Mouse (Mus musculus) midbrain, embryonic 10.5 days (tissue): ENCODE data around the gene Rbfox1. TPM values are rescaled to one million over a fixed set of nuclear protein-coding genes. Genes with fewer than 3 reads are reported as not detected.

Source experiments
- DNase-seq: peaks from one replicate; pipeline ENCODE4 v3.0.0-alpha.2; 2017; ENCODE audit warnings: low spot score
- H3K27ac ChIP-seq: fragments of 300-500 bp; sonication (generic); replicated peaks from 2 replicates; pipeline ENCODE4 v1.5.1; 2016; ENCODE audit warnings: mild to moderate bottlenecking
- H3K27me3 ChIP-seq: fragments of 300-500 bp; sonication (generic); 2 replicates; pipeline ENCODE4 v1.6.1; 2016; ENCODE audit warnings: low read depth, mild to moderate bottlenecking; ENCODE audit not compliant: poor library complexity, severe bottlenecking
- H3K36me3 ChIP-seq: fragments of 300-500 bp; sonication (generic); 2 replicates; pipeline ENCODE4 v1.6.1; 2016; ENCODE audit warnings: mild to moderate bottlenecking, moderate library complexity
- H3K4me1 ChIP-seq: fragments of 300-500 bp; sonication (generic); 2 replicates; pipeline ENCODE4 v1.6.1; 2016
- H3K4me3 ChIP-seq: fragments of 300-500 bp; sonication (generic); 2 replicates; pipeline ENCODE4 v1.5.1; 2016; ENCODE audit warnings: mild to moderate bottlenecking, moderate library complexity
- H3K9me3 ChIP-seq: fragments of 300-500 bp; sonication (generic); replicated peaks from 2 replicates; pipeline ENCODE4 v1.6.1; 2016; ENCODE audit warnings: mild to moderate bottlenecking
- WGBS: fragments of 180-500 bp; shearing (Covaris S2); methylation state at CpG from one replicate; pipeline ENCODE4 v1.1.7; 2016; 5-methylcytosine and 5-hydroxymethylcytosine counted together
- polyA plus RNA-seq: library from polyadenylated mRNA; unstranded; fragments of >200 nt; fragmentation: Nextera tagmentation; extraction: Ambion mirVana; gene quantifications from 2 replicates; pipeline ENCODE4 v1.2.1, GENCODE M21; 2016

Rbfox1 gene
- polyA plus RNA-seq, 1 experiment from 2014 or later: 2.5 TPM

DNA sequence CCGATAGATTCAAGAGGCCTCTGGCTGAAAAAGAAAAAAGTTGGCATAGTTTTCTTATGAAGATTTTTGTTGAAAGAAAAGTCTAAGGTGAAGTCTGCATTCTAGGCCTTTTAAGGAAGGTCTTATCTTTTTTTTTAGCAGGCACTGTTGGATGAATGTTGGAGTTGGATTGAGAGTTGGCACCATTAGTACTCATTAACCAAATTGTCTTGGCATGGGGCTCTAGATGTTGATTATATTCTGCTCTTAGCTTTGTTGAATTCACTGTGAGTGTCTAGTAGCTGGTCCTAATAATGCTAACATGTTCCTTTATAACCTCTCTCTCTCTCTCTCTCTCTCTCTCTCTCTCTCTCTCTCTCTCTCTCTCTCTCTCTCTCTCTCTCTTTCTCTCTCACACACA is 731.4 kb downstream of the Rbfox1 start:
- Histone ChIP-seq H3K4me3 (no peak overlapping the region), H3K4me1 (no peaks in the 10 kb centered on the region), H3K9me3 (no peaks in the 10 kb centered on the region), H3K27me3 (no peaks in the 10 kb centered on the region), H3K27ac (no peak overlapping the region), H3K36me3 (no peaks in the 10 kb centered on the region)
- 84% methylated on average over 1 of the region's 1 CpGs for WGBS
- no peak for DNase-seq

DNA sequence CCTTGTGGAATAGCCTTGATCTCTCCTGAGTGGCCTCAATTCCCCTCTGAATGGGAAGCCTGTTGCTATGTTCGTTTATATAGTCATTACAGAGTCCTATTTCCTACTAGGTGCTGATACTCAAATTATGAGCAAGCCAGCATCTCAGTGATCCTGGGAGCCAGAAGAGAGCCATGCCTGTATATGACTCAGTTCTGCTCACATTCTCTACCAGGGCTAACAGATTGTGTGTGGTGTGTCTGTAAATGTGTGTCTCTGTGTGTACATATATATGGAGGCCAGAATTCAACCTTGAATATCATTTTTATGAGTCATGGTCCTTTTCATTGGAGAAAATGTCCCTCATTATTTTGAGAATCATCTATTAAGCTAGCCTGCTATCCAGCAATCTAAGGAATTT is 755.2 kb downstream of the Rbfox1 start:
- no peaks in the 10 kb centered on the region for H3K4me1 ChIP-seq
- H3K27ac ChIP-seq: no peak overlapping the region
- H3K27me3 ChIP-seq: no peaks in the 10 kb centered on the region
- no peak for DNase-seq
- WGBS: 67% methylated on average over 1 of the region's 1 CpGs
- no peaks in the 10 kb centered on the region for H3K9me3 ChIP-seq
- H3K4me3 ChIP-seq: no peak overlapping the region
- no peaks in the 10 kb centered on the region for H3K36me3 ChIP-seq

DNA sequence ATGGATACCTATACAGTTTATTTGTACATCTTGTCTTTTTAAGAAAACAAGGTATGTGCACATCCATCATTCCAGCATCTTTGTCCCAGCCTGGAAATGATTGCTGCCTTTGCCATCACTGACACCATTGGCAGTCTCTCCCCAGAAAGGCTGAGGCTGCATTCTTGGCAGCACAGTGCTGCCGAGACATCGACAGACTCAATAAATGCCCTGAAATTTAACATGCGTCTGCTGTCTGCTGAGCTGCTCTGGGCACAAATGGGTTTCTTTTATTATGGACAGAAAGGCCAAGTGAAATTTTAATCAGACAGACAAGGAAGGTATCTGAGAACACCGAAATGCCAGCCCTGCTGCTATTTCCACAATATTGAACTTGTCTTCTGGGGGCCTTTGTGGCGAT is 761.8 kb downstream of the Rbfox1 start:
- Histone ChIP-seq H3K9me3 (no peaks in the 10 kb centered on the region), H3K4me3 (no peak overlapping the region), H3K4me1 (no peaks in the 10 kb centered on the region), H3K27ac (no peak overlapping the region), H3K36me3 (no peaks in the 10 kb centered on the region), H3K27me3 (no peaks in the 10 kb centered on the region)
- WGBS: 90% methylated on average over 5 of the region's 5 CpGs
- DNase-seq: no peak

DNA sequence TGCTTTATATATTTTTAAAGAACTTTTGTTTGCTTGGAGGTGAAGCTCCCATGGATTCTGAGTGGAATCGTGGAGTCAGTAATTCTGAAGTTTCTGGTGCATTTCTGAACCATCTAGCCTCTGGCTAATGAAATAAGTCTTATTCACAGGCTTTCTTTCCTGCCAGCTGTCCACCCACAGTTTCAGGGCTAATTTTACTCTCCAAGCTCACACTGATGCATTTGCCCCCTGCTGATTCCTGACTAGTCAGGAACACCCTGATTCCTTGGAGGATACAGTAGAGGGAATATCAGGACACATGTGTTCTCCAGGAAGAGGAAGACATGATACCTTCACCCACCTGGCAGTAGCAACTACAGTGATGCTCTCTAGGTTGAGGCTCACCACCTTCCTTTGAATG is 763.6 kb downstream of the Rbfox1 start:
- H3K27ac ChIP-seq: no peak overlapping the region
- H3K9me3 ChIP-seq: no peaks in the 10 kb centered on the region
- no peaks in the 10 kb centered on the region for H3K36me3 ChIP-seq
- H3K4me3 ChIP-seq: no peak overlapping the region
- H3K27me3 ChIP-seq: no peaks in the 10 kb centered on the region
- no peaks in the 10 kb centered on the region for H3K4me1 ChIP-seq
- 73% methylated on average over 1 of the region's 1 CpGs for WGBS
- no peak for DNase-seq

DNA sequence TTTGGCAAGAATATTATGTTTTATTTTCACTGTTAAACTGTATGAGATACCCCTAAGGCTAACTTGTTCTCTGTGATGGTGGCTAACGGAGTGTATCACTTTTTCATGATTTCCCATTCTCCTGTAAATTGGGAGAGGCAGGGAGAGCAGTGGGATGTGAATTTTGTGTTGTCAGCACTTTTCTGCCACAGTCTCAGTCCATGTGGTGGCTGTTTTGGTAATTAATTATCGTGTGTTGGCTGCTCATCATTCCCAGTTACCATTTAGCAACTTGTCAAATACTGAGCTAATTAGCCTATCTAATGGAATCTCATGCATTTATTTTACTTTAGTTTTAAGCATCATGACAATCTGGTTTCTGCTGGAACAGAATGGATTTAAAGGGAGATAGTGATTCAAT is 773.4 kb downstream of the Rbfox1 start:
- 82% methylated on average over 2 of the region's 2 CpGs for WGBS
- H3K36me3 ChIP-seq: no peaks in the 10 kb centered on the region

DNA sequence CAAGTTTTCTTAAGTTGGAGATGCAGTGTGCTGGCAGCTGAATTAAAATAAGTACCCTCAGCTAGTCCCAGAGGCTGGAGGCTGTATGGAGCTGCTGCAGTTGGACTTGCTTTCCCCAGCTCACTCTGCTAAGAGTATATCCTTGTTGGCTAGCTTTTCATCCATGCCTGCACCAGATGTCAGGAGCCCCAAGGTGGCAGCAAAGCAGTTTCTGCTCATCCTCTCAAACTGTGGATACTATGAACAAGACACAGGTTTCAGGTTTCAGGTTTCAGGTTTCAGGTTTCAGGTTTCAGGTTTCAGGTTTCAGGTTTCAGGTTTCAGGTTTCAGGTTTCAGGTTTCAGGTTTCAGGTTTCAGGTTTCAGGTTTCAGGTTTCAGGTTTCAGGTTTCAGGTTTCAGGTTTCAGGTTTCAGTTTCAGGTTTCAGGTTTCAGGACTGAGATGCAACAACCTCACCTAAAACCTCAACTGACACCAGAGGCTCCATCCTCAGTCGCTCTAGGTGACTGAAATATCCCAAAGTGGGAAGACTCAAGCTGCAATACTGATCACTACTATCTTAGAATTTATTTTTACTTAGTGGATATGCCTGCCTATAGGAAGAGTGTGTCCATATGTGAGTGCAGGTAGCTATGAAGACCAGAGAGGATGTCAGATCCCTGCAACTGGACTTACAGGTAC is 801.1 kb downstream of the Rbfox1 start:
- no peak for DNase-seq
- Histone ChIP-seq H3K9me3 (no peaks in the 10 kb centered on the region; the same call in 1 of the 2 replicates), H3K27me3 (no peaks in the 10 kb centered on the region), H3K36me3 (no peaks in the 10 kb centered on the region), H3K27ac (no peak overlapping the region), H3K4me1 (no peaks in the 10 kb centered on the region), H3K4me3 (no peak overlapping the region)
- 88% methylated on average over 1 of the region's 1 CpGs for WGBS

More for the DNA sequence above, 773.4 kb downstream of the Rbfox1 start:
- Histone ChIP-seq H3K27me3 (no peaks in the 10 kb centered on the region), H3K4me1 (no peaks in the 10 kb centered on the region), H3K9me3 (peaks cover 17% of the 10 kb centered on the region), H3K4me3 (no peak overlapping the region), H3K27ac (no peak overlapping the region)
- no peak for DNase-seq

DNA sequence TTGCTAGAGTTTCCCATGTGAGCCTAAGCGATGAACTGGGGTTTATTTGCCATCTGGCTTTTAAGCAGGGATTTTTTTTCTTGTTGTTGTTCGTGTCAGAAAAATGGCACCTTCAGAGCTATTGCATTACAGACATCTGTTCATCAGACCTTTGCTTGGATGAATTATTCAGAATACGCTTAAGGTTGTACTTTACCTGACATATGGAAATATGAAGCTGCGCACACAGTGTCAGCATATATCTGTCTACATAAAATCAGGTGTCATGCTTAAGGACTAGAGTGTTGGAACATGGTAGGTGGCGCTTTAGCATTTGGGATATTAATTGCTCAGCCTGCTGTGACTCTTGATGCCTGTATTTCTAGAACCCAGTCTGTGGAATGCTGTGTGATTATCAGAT is 819.7 kb downstream of the Rbfox1 start:
- Histone ChIP-seq H3K4me1 (no peaks in the 10 kb centered on the region), H3K27me3 (no peaks in the 10 kb centered on the region), H3K27ac (no peak overlapping the region), H3K9me3 (no peaks in the 10 kb centered on the region), H3K36me3 (no peaks in the 10 kb centered on the region), H3K4me3 (no peak overlapping the region)
- 94% methylated on average over 5 of the region's 5 CpGs for WGBS
- DNase-seq: no peak

DNA sequence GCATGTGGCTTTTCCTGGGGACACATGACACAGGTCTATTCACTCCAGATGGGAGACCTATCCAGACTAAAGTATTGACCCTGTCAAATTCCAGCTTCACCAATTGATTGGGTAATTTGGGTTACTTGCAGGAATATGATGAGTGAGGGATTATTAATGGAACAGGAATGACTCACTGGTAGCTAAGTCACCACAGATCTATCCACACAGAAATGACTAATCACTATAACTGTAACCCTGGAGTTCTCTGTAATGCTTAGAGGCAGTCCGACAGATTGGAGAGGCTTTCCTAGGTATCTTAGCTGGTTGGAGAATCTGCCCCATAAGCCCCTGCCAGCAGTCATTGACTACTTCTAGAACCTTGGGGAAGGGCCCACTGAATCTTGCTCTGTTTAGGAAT is 827.2 kb downstream of the Rbfox1 start:
- H3K4me1 ChIP-seq: no peaks in the 10 kb centered on the region
- H3K36me3 ChIP-seq: no peaks in the 10 kb centered on the region
- WGBS: 97% methylated on average over 1 of the region's 1 CpGs
- no peak overlapping the region for H3K4me3 ChIP-seq
- DNase-seq: no peak
- H3K9me3 ChIP-seq: no peaks in the 10 kb centered on the region
- H3K27ac ChIP-seq: no peak overlapping the region
- H3K27me3 ChIP-seq: no peaks in the 10 kb centered on the region

DNA sequence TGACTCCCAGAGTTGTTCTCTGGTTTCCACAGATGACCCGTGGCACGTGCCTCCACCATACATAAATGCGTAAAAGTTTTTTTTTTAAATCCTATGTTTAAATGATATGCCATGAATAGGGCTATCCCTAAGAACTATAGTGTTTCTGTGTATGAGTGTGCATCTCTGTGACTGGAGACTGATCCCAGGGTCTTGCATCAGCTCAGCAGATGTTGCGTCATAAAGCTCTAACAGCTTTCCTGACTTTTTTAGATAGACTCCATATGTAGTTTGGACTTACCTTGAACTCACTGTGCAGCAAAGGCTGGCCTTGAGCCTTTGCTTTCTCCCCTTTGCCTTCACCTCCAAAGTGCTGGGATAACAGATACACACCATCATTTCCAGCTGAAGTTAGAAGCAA is 830.1 kb downstream of the Rbfox1 start:
- Histone ChIP-seq H3K27me3 (no peaks in the 10 kb centered on the region), H3K36me3 (no peaks in the 10 kb centered on the region), H3K9me3 (no peaks in the 10 kb centered on the region), H3K4me3 (no peak overlapping the region), H3K4me1 (no peaks in the 10 kb centered on the region), H3K27ac (no peak overlapping the region)
- no peak for DNase-seq
- WGBS: 94% methylated on average over 4 of the region's 4 CpGs

DNA sequence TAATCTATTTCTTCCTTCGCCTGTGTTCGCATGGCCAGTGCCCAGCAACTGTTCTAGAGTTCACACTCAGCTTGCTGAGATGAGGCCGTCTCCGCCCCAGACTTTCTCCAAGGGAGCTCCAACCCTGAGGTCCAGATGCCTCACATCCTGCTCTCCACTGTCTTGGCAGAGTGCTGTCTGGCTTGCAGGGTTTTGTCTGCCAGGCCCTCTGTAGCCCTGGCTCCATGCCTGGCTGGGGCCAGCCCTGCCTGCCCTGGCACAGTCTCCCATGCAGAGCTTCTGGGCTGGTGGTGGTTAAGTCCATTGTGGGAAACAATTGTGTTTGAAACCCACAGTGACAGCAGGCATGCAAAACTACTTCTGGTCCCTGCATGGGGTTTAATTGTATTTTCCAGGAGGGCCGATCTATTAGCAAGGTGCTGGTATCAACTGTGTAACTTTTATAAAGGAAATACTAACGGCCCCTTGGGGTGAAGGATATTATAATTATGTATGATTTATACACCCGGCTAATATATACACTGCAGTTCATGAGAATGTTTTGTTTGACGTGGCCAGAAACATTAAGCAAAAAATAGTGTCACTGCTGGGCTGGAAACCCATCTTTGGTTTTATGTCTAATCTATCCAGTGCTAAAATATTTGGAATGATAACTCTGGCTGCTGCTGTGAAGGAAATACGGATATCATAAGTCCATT is 831.2 kb downstream of the Rbfox1 start:
- 89% methylated on average over 9 of the region's 9 CpGs for WGBS
- Histone ChIP-seq H3K9me3 (no peaks in the 10 kb centered on the region), H3K27ac (no peak overlapping the region), H3K36me3 (no peaks in the 10 kb centered on the region), H3K4me1 (no peaks in the 10 kb centered on the region), H3K27me3 (no peaks in the 10 kb centered on the region), H3K4me3 (no peak overlapping the region)
- DNase-seq: no peak

DNA sequence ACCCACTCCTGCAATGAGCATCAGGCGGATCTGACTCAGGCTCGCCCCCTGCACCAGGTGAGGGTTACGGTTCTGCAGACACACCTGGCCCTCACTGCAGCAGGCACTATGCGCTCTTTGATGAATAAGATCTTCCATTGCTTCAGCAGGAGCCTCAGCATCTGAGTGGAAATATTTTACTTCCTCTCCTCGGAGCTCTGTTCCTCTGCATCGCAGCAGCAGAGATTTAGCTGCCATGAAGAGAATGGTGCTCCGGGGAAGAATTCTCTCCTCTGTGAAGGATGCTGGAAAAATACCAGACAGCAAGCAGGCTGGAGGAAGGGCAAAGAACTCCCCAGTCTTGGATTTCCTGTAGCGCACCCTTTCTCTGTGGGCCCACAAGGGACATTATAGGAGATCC is 833.9 kb downstream of the Rbfox1 start:
- Histone ChIP-seq H3K27me3 (no peaks in the 10 kb centered on the region), H3K4me3 (no peak overlapping the region), H3K36me3 (no peaks in the 10 kb centered on the region), H3K27ac (no peak overlapping the region), H3K4me1 (no peaks in the 10 kb centered on the region), H3K9me3 (no peaks in the 10 kb centered on the region)
- no peak for DNase-seq
- WGBS: 79% methylated on average over 8 of the region's 8 CpGs

DNA sequence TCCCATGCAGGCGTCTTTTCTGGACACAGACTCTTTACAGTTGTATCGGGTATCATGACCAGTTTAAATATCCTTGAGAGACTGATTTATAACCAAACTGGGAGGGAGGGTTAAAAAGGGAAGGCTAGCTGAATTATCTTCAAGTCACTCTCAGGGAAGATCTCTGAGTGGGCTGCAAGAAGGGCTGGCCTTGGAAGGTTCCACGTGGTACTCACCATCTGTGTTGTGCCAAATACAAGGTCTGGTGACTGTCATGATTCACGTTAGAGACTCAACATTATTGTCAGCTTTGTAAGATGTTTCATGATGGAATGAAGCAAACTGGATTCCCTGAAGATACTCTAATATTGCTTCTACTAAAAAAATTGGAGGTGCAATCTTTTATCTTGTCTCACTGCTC is 847.5 kb downstream of the Rbfox1 start:
- H3K36me3 ChIP-seq: no peaks in the 10 kb centered on the region
- WGBS: 89% methylated on average over 4 of the region's 4 CpGs
- H3K4me1 ChIP-seq: no peaks in the 10 kb centered on the region
- H3K27ac ChIP-seq: no peak overlapping the region
- DNase-seq: no peak
- no peak overlapping the region for H3K4me3 ChIP-seq
- H3K27me3 ChIP-seq: no peaks in the 10 kb centered on the region
- no peaks in the 10 kb centered on the region for H3K9me3 ChIP-seq

DNA sequence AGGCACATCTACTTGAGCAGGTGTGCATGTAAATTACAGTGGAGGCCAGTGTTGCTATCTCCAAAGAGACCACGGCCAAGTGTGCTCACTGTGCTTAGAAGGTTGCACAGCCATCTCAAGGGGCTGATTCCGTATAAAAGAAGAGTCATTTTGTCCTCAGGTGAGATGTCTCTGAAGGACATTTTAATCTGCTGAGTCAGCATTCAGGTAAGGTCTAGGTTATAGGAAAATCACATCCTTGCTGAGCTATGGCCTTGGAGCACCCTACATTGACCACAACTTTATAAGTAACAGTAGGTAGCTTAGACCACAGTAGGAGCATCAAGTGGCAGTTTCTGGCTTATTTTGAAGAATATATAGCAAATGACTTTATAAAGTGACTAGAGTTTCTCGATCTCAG is 848.3 kb downstream of the Rbfox1 start:
- no peaks in the 10 kb centered on the region for H3K36me3 ChIP-seq
- H3K27me3 ChIP-seq: no peaks in the 10 kb centered on the region
- H3K9me3 ChIP-seq: no peaks in the 10 kb centered on the region
- no peak for DNase-seq
- no peak overlapping the region for H3K4me3 ChIP-seq
- H3K4me1 ChIP-seq: no peaks in the 10 kb centered on the region
- 94% methylated on average over 3 of the region's 3 CpGs for WGBS
- no peak overlapping the region for H3K27ac ChIP-seq
